Mouse (Mus musculus): ENCODE measurements around the gene Iqcc. TPM values are rescaled to one million over a fixed set of nuclear protein-coding genes. Genes with fewer than 3 reads are reported as not detected.
A peak's percentile ranks its signal among the peaks of the same experiment; 100 is the strongest.

The Iqcc gene
- total RNA-seq, 2 experiments from 2014 or later = 26.1 to 28.8 TPM

- no peak for DNase-seq
- intact Hi-C loops (cut with DNase I) = no loop called here
Measured at GRCm38 (mm10) chr4:129622120-129622802, 3.4 kb upstream of the Iqcc start.

- DNase-seq = no peak
- intact Hi-C loops (cut with DNase I) = no loop called here
Measured at GRCm38 (mm10) chr4:129621283-129621841, 2.5 kb upstream of the Iqcc start.

- DNase-seq = no peak
Measured at GRCm38 (mm10) chr4:129620419-129621282, 1.8 kb upstream of the Iqcc start.

GRCm38 (mm10) chr4:129618031-129618430, 868 bp downstream of the Iqcc start:
- DNase-seq = no peak
- intact Hi-C loops (cut with DNase I) = no loop called here

More at GRCm38 (mm10) chr4:129620419-129621282, 1.8 kb upstream of the Iqcc start:
- intact Hi-C loops (cut with DNase I) = no loop called here

- DNase-seq = no peak
Measured at GRCm38 (mm10) chr4:129617121-129617641, 1.7 kb downstream of the Iqcc start.

GRCm38 (mm10) chr4:129616631-129617030, 2.3 kb downstream of the Iqcc start:
- intact Hi-C loops (cut with DNase I) = no loop called here
- DNase-seq = no peak

More at GRCm38 (mm10) chr4:129617121-129617641, 1.7 kb downstream of the Iqcc start:
- intact Hi-C loops (cut with DNase I) = no loop called here

GRCm38 (mm10) chr4:129615801-129616290, 3.1 kb downstream of the Iqcc start:
- no peak for DNase-seq
- intact Hi-C loops (cut with DNase I) = no loop called here

- DNase-seq = no peak
- intact Hi-C loops (cut with DNase I) = no loop called here
Measured at GRCm38 (mm10) chr4:129614093-129614492, 4.8 kb downstream of the Iqcc start, which contains the start of gene Dcdc2b. TSS of gene Dcdc2b (minus strand) at chr4:129614257.

GRCm38 (mm10) chr4:129610472-129610871, 8.4 kb downstream of the Iqcc start:
- intact Hi-C loops (cut with DNase I) = no loop called here

GRCm38 (mm10) chr4:129610026-129610425, 8.9 kb downstream of the Iqcc start:
- DNase-seq = no peak
- intact Hi-C loops (cut with DNase I) = no loop called here

More at GRCm38 (mm10) chr4:129610472-129610871, 8.4 kb downstream of the Iqcc start:
- no peak for DNase-seq

GRCm38 (mm10) chr4:129609139-129609631, 9.7 kb downstream of the Iqcc start:
- intact Hi-C loops (cut with DNase I) = loop anchor here (10.0 kb wide), 1 partner anchor 94 kb away; the partner anchor contains the start of gene Marcksl1
- no peak for DNase-seq

GRCm38 (mm10) chr4:129608426-129609025, 10.4 kb downstream of the Iqcc start:
- peak; percentile 85 for DNase-seq
- intact Hi-C loops (cut with DNase I) = loop anchor here (10.0 kb wide), 1 partner anchor 94 kb away; the partner anchor contains the start of gene Marcksl1

GRCm38 (mm10) chr4:129600233-129601158, 18.4 kb downstream of the Iqcc start, which contains the start of the genes Eif3i and Tmem234:
TSS of gene Eif3i (minus strand) at chr4:129600648.
TSS of gene Tmem234 (plus strand) at chr4:129600668.
- peak; percentile 79 for DNase-seq
- intact Hi-C loops (cut with DNase I) = loop anchor here (5.0 to 10.0 kb wide), 2 partner anchors 53 to 86 kb away; partner anchors contain the start of gene Marcksl1

- DNase-seq = no peak
- intact Hi-C loops (cut with DNase I) = no loop called here
Measured at GRCm38 (mm10) chr4:129588865-129589264, 30.0 kb downstream of the Iqcc start.

- no peak for DNase-seq
- intact Hi-C loops (cut with DNase I) = no loop called here
Measured at GRCm38 (mm10) chr4:129586943-129587342, 32.0 kb downstream of the Iqcc start.

- intact Hi-C loops (cut with DNase I) = no loop called here
- DNase-seq = no peak
Measured at GRCm38 (mm10) chr4:129585773-129586172, 33.1 kb downstream of the Iqcc start.

GRCm38 (mm10) chr4:129584884-129585608, 33.9 kb downstream of the Iqcc start:
- intact Hi-C loops (cut with DNase I) = no loop called here

GRCm38 (mm10) chr4:129584370-129584769, 34.5 kb downstream of the Iqcc start:
- DNase-seq = no peak
- intact Hi-C loops (cut with DNase I) = no loop called here

More at GRCm38 (mm10) chr4:129584884-129585608, 33.9 kb downstream of the Iqcc start:
- peak; percentile 84 for DNase-seq
